Mouse (Mus musculus) splenic B cell, adult 2 months (primary cell): ENCODE measurements around the gene Gm29776.

Experiments
- DNase-seq: peaks from one replicate; pipeline ENCODE4 v3.0.0-alpha.2; 2011; ENCODE audit warnings: low read depth, low spot score
- H3K27me3 ChIP-seq: 2 replicates; pipeline ENCODE4 v1.6.1; 2012; ENCODE audit warnings: mild to moderate bottlenecking, low read length, moderate library complexity, mixed read lengths; ENCODE audit not compliant: control insufficient read depth, poor library complexity, insufficient read depth, severe bottlenecking
- H3K36me3 ChIP-seq: 2 replicates; pipeline ENCODE4 v1.6.1; 2012; ENCODE audit warnings: mild to moderate bottlenecking, low read length, moderate library complexity, mixed read lengths; ENCODE audit not compliant: control insufficient read depth, poor library complexity, insufficient read depth, severe bottlenecking

The Gm29776 gene

GRCm38 (mm10) chr14:54698733-54699132 lies at the start of gene Gm29776:
Gene Gm29776 (minus strand): TSS chr14:54698833.
- no peaks in the 10 kb centered on the region for H3K27me3 ChIP-seq
- no peaks in the 10 kb centered on the region for H3K36me3 ChIP-seq
- no peak for DNase-seq

GRCm38 (mm10) chr14:54746038-54746437 lies 47.4 kb upstream of the Gm29776 start:
- no peaks in the 10 kb centered on the region for H3K27me3 ChIP-seq
- no peaks in the 10 kb centered on the region for H3K36me3 ChIP-seq
- DNase-seq: no peak

DNA sequence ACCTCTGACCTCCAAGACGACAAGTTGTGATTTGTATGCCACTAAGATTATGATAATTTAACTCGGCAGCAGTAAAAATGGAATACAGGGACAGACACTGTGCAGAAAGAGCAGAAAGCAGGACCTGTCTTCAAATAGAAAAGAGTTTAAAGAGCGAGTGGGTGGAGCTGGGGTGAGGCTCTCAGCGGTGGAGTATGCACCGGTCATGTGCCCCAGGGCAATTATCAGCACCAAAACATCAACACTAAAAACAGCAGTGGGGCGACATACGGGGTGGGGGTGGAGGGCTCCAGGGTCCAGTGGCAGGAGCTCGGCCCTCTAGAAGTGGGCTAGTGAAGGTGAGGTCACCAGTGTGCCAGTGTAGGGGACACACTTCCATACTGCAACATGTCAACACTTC lies 45.8 kb upstream of the Gm29776 start:
- no peak for DNase-seq
- no peaks in the 10 kb centered on the region for H3K36me3 ChIP-seq
- no peaks in the 10 kb centered on the region for H3K27me3 ChIP-seq

- no peak for DNase-seq
- Histone ChIP-seq H3K36me3 (no peaks in the 10 kb centered on the region), H3K27me3 (no peaks in the 10 kb centered on the region)
Measured at GRCm38 (mm10) chr14:54742375-54742774, 43.7 kb upstream of the Gm29776 start.

- DNase-seq: no peak
- Histone ChIP-seq H3K36me3 (no peaks in the 10 kb centered on the region), H3K27me3 (no peaks in the 10 kb centered on the region)
Measured at GRCm38 (mm10) chr14:54741721-54742120, 43.1 kb upstream of the Gm29776 start.

DNA sequence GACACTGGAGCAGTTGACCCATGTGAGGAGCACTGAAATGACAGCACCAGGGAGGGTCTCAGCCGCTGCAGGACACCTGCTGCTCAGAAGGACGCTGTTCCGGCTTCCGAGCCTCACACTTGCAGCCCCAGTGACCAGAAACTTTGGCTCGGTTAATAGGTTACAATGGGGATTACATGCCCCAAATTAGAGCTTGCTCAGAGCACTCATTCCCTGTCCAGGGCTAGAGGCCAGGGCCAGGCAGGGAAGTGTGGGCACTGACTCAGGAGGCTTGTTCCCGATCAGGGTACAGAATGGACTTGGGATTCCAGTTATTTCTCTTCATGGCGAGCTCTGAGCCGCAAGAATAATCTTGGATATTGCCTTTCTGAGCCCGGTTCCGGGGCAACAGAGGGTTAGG lies 39.0 kb upstream of the Gm29776 start:
- Histone ChIP-seq H3K27me3 (no peaks in the 10 kb centered on the region; the same call in 1 of the 2 replicates), H3K36me3 (no peaks in the 10 kb centered on the region)
- no peak for DNase-seq

DNA sequence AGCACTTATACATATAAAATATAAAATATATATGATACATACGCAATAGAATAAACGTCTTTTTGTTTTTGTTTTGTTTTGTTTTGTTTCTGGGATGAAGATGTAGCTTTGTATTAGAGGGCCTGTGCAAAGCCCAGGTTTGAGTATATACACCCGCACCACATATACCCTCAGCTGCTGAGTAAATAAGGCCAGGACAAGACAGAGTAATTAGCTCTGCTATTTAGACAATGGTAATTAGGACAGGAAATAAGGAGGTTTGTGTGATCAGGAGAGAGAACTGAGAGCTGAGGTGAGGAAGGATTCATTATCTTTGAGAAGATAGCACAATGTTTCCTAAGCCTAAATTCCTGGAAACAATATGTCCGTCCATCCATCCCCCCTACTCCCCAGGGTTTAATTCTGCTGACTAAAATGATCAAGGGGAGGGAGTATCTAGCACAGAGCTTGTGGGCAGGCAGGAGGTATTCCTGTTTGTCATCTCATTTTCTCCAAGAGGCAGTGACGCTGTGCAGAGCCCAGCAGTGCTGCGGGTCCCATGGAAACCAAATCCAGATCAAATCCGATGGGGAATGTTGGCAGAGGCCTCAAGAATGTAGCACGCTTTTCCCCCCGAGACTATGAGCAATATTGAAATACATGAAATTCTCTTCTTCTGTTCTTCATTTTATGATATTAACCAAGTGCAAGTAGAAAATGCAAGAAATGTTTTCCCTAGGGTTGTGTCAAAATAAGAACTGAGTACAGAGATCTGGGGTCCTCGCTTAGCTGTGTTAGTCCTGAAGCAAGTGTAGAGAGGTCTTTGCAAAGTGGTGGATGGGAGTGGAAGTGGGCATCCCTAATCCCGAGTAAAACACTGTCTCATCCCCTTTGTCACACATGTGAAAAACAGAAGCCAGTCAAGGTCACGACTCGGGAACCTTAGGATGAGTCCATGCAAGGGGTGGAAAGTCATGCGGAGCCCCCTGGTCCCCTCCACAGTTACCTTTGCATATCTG lies 38.2 kb upstream of the Gm29776 start:
- DNase-seq: no peak
- Histone ChIP-seq H3K36me3 (no peaks in the 10 kb centered on the region), H3K27me3 (no peaks in the 10 kb centered on the region; the same call in 1 of the 2 replicates)

DNA sequence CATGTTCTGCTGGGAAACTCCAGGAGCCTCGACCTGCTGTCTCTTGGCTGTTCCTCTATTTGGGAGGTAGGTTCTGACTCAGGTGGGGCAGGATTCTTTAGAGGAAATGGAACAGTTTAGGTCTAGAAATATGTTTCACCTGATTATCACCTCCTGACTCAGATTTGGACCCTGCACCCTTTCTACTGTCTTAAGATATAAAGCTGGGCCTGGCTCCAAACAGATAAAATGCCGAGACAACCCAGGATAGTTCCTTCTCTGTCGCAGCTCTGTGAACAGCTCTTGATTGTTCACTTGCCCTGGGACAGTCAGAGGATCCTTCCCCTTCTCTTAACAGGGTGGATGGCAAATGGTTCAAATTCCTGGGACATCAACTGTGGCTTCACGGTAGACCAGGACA lies 36.6 kb upstream of the Gm29776 start:
- no peak for DNase-seq
- Histone ChIP-seq H3K27me3 (no peaks in the 10 kb centered on the region; the same call in 1 of the 2 replicates), H3K36me3 (no peaks in the 10 kb centered on the region)

DNA sequence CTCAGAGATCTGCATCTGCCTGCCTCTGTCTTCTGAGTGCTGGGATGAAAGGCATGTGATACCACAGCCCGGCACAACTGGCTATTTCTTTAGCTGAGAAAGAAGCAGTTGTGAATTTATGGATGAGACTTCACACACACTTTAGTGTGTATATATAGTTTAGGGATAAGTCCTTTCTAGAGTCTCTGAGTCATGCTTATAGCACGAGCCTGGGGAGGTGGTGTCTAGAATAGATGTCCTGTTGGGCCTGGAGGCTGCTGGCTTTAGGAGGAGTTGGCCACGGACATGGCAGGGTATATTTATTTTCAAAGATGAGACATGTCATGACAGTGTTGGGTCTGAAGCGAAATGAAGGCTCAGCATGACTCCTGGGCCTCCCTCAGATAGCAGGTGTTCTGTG lies 35.4 kb upstream of the Gm29776 start:
- no peaks in the 10 kb centered on the region; the same call in 1 of the 2 replicates for H3K27me3 ChIP-seq
- DNase-seq: no peak
- no peaks in the 10 kb centered on the region for H3K36me3 ChIP-seq

DNA sequence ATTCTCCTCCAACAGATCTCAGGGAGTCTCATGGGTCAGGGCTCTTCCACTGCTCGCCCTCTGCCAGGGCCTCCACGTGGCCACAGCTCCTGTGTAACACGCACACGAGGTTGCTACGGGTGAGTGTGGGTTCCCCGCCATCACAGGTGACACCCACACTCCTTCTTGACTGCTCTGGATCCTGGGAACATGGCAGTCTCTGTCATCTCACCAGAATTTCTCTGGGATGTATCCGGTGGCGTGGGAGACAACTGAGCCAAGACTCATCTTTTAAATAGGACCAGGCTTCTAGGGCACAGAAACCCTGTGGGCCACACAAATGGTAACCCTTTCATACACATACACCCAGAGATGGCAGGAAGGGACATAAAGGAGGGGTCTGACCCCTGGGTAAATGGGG lies 33.6 kb upstream of the Gm29776 start:
- DNase-seq: no peak
- Histone ChIP-seq H3K27me3 (no peaks in the 10 kb centered on the region; the same call in 1 of the 2 replicates), H3K36me3 (no peaks in the 10 kb centered on the region)

GRCm38 (mm10) chr14:54730305-54730704 lies 31.7 kb upstream of the Gm29776 start:
- Histone ChIP-seq H3K36me3 (no peaks in the 10 kb centered on the region), H3K27me3 (no peaks in the 10 kb centered on the region)
- DNase-seq: no peak

GRCm38 (mm10) chr14:54728823-54729653 lies 30.4 kb upstream of the Gm29776 start:
- no peaks in the 10 kb centered on the region for H3K36me3 ChIP-seq
- no peak for DNase-seq

DNA sequence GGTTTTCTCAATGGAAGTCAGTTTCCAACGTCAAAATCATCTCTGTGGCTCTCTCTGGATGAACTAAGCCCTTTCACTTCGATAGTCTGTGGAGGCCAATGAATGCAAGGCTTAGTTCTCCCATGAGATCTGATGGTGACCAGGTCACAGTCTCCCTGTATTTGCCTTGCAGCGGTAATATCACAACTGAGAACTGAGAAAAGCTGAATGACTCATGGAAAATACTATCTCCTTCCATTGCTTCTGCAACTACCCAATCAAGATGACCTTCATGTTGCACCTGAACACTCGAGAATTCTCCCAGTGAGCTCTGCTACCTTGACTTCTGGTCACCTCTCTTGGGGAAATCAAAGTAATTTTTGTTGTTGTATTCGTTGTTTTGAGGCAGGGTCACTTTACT lies 28.9 kb upstream of the Gm29776 start:
- no peak for DNase-seq
- H3K27me3 ChIP-seq: no peaks in the 10 kb centered on the region
- no peaks in the 10 kb centered on the region for H3K36me3 ChIP-seq

More at GRCm38 (mm10) chr14:54728823-54729653, 30.4 kb upstream of the Gm29776 start:
- H3K27me3 ChIP-seq: no peaks in the 10 kb centered on the region

DNA sequence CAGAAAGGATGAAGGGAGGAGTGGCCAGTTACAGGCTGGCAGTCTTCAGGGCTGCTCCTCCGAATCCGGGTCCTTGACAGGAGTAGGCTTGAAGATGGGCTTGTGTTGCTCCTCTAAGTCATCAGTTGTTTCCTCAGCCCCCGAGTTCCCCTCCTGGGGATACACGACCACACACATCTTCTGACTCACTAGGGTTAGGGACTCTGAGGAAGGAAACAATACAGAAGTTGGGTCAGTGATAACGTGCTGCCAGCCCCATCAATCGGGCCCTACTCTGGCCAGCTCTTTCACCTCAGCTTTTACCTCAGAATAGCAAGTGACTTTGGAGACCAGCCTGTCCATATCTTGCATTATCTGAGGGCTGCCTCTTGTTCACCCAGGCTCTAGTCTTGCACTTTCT lies 25.4 kb upstream of the Gm29776 start:
- DNase-seq: no peak
- Histone ChIP-seq H3K36me3 (no peaks in the 10 kb centered on the region), H3K27me3 (no peaks in the 10 kb centered on the region)

GRCm38 (mm10) chr14:54721711-54722110 lies 23.1 kb upstream of the Gm29776 start:
- H3K27me3 ChIP-seq: no peaks in the 10 kb centered on the region
- no peaks in the 10 kb centered on the region for H3K36me3 ChIP-seq
- DNase-seq: no peak
